Mouse (Mus musculus) cerebellum, postnatal 10 days (tissue): ENCODE data around the gene Zscan5b.
"Not testable (repeated sequence)": the region's sequence is repeated elsewhere in the genome, so short reads cannot be mapped to it uniquely, and the experiment has no call there.

ENCODE experiments used
- DNase-seq, 2 experiments: peaks; one replicate each; pipeline ENCODE4 v3.0.0; 2021; ENCODE audit warnings: mixed read lengths in 2 of 2

Zscan5b gene

GRCm38 (mm10) chr7:6244361-6245292, 22.5 kb downstream of the Zscan5b start:
- no peak for DNase-seq

GRCm38 (mm10) chr7:6252410-6252809, 30.3 kb downstream of the Zscan5b start, which contains the start of gene Epp13:
Epp13 (plus strand) TSS chr7:6252710.
- DNase-seq: no peak

GRCm38 (mm10) chr7:6254451-6254850, 32.4 kb downstream of the Zscan5b start:
- DNase-seq: no peak

GRCm38 (mm10) chr7:6257386-6257785, 35.3 kb downstream of the Zscan5b start:
- no peak for DNase-seq

GRCm38 (mm10) chr7:6258232-6259220, 36.4 kb downstream of the Zscan5b start:
- DNase-seq: no peak

- DNase-seq: not testable (repeated sequence)
These were observed 37.9 kb downstream of the Zscan5b start for GRCm38 (mm10) chr7:6260004-6260403.

GRCm38 (mm10) chr7:6262120-6262519, 40.0 kb downstream of the Zscan5b start:
- no peak for DNase-seq

GRCm38 (mm10) chr7:6262984-6263383, 40.9 kb downstream of the Zscan5b start:
- DNase-seq: no peak

- DNase-seq: peak in 1 of 2 experiments; percentile 27
These were observed 43.6 kb downstream of the Zscan5b start for GRCm38 (mm10) chr7:6265695-6266094.

GRCm38 (mm10) chr7:6277906-6278305, 55.8 kb downstream of the Zscan5b start:
- DNase-seq: no peak

- peak; percentile 90 to 93 for DNase-seq
These were observed 60.7 kb downstream of the Zscan5b start for GRCm38 (mm10) chr7:6282749-6283148.

- peak; percentile 88 to 89 for DNase-seq
These were observed 61.5 kb downstream of the Zscan5b start for GRCm38 (mm10) chr7:6283451-6284075.

GRCm38 (mm10) chr7:6284442-6285012, 62.4 kb downstream of the Zscan5b start:
- peak; percentile 4 to 13 for DNase-seq

- no peak for DNase-seq
These were observed 63.3 kb downstream of the Zscan5b start for GRCm38 (mm10) chr7:6285366-6285765.

- DNase-seq: peak; percentile 100
These were observed 64.0 kb downstream of the Zscan5b start, which contains the start of gene Zfp667 for GRCm38 (mm10) chr7:6285842-6286705. Zfp667 (plus strand) TSS chr7:6286579.

- DNase-seq: peak; percentile 59 to 61
These were observed 64.9 kb downstream of the Zscan5b start for GRCm38 (mm10) chr7:6286921-6287531.
